Mouse (Mus musculus) right cerebral cortex, postnatal 36 days (tissue): ENCODE results near the gene Nectin1.

Experiments
- DNase-seq, 2 experiments: peaks; one replicate each; pipeline ENCODE4 v3.0.0; 2022; ENCODE audit warnings: low spot score in 2 of 2, mixed read lengths in 1 of 2

Gene Nectin1

DNA sequence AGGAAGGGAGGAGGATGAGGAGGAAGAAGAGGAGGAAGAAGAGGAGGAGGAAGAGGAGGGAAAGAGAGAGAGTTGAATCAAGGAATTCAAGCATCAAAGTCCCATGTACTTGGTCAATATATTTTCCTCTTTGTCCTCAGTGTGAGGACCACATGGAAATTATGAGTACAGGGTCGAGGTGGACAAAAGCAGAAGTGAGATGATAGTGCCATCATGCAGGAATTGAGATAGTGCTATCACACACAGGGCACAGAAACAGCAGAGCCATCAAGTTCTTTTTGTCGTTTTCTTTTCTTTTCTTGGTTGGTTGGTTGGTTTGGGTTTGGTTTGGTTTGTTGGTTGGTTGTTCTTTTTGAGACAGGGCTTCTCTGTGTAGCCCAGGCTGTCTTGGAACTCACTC is 2.5 kb upstream of the Nectin1 start:
- no peak for DNase-seq

DNA sequence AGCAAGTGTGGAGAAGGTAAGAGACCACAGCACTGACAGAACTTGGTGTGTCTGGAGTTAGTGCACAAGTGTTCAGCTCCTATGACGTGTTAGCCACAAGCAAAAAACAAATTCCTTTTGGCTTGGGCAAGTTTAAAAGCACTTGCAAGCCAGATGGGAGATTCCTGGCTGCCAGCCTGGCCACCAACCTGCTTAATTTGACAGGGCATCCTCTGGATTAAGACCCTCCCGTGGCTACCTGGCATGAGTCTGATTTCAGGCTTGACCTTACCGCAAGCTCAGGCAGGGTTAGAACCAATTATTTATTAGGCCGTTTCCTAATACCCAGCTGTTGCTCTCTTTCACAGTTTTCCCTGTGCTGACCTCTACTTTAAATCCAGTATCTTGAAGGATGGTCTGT is 1.7 kb upstream of the Nectin1 start:
- DNase-seq: no peak

DNA sequence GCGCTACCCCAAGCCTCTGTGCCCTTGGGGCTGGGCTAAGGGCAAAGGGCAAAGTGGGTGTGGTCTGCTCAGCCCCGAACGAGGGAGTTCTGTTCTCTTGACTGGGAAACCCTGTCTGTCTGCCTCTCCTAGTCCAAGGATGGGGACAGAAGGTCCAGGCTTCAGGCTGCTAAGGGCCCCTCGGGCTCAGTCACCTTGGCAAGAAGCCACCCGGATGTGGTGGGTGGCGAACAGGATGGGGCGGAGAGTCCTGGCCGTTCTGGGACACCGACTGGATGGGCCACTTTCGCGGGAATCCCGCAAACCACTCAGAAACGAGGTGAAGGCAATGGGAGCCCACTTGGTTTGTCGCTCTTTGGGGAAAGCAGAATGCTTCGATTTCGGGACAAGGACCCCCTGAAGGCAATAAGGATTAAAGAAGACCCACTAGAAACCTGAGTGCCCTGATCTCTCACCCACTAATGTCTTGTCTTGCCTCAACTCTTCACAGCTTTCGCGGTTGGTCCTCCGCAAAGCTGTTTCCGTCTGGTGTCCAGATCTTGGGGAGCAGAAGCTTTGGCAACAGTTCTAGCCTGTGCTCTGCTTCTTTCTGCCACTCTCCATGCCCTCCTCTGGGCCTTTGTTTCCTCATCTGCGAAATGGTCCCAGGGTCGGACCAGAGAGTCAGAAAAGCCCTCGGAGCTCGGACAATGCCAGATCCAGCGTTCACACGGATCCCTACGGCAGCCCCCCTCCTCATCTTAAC is 710 bp upstream of the Nectin1 start:
- no peak for DNase-seq

DNA sequence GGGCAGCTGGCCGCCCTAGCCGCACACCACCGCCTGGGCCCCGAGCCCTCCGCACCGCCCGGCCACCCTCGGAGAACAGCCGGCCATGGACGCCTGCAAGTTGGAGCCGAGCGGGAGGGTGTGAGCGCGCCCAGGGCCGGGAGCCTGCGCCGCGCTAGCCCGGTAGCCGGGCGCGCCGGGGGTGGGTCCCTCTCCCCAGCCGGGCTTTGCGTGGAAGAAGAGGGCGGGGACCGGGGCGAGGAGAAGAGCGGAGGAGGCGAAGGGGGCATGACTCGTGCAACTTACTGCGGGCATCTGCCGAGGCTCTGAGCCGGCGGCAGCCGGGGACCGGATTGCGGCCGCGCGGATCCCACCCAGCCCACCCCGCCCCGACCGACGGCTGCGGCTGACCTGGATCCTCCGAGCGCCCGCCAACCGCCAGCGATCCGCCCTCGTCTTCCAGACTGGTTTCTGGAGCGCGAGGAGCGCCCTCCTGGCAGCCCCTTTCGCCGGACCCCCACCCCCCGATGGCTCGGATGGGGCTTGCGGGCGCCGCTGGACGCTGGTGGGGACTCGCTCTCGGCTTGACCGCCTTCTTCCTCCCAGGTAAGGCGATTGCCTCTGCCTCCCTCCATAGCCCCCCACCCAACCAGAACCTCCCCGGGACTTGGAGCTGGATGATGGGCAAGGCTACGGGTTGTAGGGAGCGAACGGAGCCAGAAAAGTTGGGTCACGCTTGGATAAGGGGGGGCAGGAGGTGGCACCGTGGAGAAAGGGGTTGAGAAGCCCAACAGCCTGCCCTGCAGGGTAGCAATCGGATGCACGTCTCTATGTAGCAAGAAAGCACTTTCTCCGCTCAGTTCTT is 576 bp downstream of the Nectin1 start:
- DNase-seq: no peak

- DNase-seq: peak in 1 of 2 experiments; percentile 32
Measured at GRCm38 (mm10) chr9:43745051-43745792, 1.4 kb downstream of the Nectin1 start.

- DNase-seq: no peak
Measured at GRCm38 (mm10) chr9:43745951-43746703, 2.3 kb downstream of the Nectin1 start.

- no peak for DNase-seq
Measured at GRCm38 (mm10) chr9:43747710-43748109, 3.9 kb downstream of the Nectin1 start.

DNA sequence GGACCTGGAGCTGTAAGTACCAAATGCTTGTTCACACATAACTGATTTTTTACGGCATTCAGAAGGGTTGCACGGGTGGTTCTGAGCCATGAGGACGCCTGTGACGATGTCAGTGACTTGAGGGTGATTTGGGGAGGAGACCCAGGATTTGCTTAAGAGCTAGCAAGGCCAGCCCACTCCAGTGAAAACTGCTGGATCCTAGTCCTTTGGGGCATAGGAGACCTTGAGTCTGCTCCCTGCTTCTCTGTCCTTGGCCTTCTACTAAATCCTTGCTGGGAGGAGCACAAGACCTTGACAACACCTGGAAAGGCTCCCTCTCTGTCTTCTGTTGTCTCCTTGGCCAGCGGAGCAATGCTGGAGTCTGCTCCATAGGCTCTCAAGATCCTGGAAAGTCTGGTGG is 4.7 kb downstream of the Nectin1 start:
- DNase-seq: no peak

- no peak for DNase-seq
Measured at GRCm38 (mm10) chr9:43750053-43750452, 6.3 kb downstream of the Nectin1 start.

DNA sequence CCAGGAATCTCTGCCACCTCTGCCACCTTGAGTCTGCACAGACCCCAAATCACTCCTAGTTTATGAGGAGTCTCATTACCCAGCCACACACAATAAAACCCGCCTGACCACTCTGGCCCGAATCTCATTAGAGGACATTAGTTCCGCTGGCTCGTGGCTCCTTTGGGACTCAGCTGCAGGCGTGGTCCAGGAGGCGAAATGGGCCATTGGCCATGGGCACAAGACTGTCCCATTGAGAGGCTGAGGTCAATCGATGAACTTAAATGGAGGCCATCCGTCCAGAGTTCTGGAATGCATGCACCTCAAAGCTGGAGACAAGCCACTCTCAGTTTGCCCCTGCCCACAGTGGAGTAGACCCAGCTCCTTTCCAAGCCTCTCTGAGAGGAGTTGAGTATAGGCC is 7.3 kb downstream of the Nectin1 start:
- no peak for DNase-seq

DNA sequence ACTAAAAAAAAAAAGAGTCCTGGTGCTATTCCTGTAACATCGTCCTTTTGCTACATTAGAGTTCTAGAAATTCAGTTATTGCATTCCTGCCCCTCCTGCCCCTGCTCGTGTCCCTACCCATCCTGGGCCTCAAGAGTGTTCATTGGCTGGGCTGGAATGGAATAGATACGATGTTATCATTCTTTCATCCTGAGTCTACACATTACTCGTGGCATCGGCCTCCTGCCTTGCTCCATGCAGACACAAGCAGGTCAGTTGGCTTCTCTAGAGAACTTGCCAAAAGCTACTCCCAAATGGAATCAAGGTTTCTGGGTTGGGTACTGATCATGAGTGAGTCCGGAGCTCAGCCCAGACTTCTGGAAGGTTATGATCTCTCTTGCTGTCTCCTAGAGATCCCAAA is 9.7 kb downstream of the Nectin1 start:
- DNase-seq: no peak

DNA sequence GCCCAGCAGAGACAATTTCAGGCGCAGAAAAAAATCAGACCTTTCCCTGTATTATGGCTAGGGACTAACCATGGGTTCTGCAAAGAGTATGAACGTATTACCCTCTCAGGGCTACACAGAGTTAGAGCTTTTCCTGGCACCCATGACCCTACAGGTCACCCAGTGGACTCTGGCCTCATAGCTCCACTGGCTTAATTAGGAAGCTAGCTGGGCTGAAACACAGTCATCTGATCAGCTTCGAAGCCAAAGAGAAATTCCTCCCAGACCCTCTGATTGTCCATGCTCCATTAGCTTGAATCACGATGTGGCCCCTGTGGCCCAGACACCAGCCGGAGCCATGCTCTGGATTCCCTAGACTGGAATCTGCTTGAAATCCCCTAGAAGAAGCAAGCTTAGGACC is 10.3 kb downstream of the Nectin1 start:
- no peak for DNase-seq

- DNase-seq: no peak
Measured at GRCm38 (mm10) chr9:43754768-43755197, 11.0 kb downstream of the Nectin1 start.

GRCm38 (mm10) chr9:43755464-43755863 is 11.7 kb downstream of the Nectin1 start:
- no peak for DNase-seq

DNA sequence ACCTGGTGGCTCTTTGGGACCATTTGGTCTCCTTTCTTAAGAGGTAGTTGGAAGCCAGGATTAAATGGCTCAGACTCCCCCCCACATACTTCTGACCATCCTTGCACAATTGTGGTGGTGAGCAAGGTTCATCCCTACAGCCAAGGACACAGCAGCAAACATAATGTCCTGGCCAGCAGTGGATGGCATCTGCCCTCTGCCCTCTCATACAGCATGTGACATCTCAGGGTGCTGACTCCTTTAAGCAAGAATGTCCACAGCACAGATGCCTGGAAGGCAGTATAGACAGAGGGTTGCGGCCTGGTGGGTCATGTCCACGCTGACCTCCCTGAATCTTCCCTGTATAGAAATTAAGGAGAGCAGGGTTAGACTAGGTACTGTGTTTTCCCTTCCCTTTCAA is 12.1 kb downstream of the Nectin1 start:
- DNase-seq: no peak

DNA sequence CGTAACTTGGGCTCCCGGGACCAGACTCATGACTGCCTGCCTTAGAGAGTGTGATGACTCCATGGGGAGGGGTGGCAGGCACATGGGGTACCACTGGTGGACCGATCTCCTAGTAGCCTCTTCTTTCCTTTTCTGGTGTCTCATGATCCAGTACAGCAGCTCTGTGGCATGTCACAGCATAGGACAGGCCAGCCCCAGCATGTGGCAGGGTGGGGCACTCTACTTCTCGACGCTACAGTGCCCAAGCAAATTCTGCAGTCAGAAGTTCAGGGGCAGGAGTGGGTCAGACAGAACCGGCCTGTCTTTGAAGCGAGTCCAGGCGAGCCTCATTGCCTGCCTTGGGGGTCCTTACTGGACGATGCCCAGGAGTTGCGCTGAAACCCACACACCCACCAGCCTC is 13.4 kb downstream of the Nectin1 start:
- DNase-seq: no peak

GRCm38 (mm10) chr9:43757972-43758965 is 14.5 kb downstream of the Nectin1 start:
- no peak for DNase-seq

GRCm38 (mm10) chr9:43760078-43760477 is 16.3 kb downstream of the Nectin1 start:
- DNase-seq: no peak

DNA sequence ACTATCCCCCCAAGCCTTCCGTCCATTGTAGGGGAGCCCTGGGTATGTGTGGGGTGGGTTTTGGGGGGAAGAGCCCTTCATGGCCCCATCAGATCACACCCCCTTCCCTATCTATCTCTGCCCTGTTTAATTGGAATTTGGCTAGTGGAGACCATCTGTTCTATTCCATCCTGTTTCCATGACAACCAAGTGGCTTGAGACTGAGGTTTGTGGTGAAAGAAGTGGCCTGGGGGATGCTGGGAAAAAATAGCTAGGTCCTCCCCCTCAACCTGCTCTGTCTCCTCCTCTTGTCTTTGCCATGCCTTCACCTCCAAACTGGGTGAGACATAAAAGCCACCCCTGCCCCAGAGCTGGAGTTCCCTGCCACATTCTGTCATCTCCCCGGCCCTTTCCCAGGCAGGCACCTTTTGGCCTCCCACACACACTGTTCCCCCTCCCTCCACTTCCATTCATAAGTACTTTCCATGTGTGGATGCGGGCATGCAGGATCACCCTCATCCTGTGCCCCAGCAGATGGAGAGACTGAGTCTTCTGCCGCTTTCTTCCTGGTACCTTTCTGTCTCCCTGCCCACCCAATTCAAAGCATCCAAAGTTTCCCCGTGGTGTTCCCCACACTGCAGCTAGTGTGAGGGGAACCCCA is 17.5 kb downstream of the Nectin1 start:
- peak; percentile 36 to 48 for DNase-seq

- no peak for DNase-seq
Measured at GRCm38 (mm10) chr9:43761941-43762340, 18.2 kb downstream of the Nectin1 start.
